Mouse (Mus musculus) mouse trophoblast stem cell (cell line): ENCODE measurements around the gene Enkd1.

Source experiments
- in situ Hi-C, 2 experiments: fragments of 300-500 bp; cut with MseI, MboI; formaldehyde crosslinking; loops; 2 replicates in 1 of 2; 3 replicates in 1 of 2; pipeline ENCODE4 v1.15.1; 2025

The Enkd1 gene

GRCm38 (mm10) chr8:105661167-105661566 is 46.8 kb downstream of the Enkd1 start:
- in situ Hi-C loops = no loop called here

DNA sequence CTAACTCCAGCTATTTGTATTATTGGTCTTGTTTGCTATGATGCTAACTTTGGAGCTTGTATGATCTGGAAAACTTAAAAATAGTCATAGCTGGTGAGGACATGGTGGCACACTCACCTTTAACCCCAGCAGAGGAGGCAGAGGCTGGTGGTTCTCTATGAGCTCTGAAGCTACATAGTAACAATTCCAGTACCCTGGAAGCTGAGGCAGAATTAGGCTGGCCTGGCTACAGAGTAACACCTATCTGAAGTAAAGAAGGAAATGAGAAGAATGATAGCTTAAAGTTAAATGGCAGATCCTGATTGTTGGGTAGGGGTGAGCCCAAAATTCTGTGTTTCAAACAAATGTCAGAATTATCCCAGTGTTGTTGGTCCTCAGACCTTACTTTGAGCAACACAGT is 50.4 kb downstream of the Enkd1 start:
- in situ Hi-C loops = no loop called here
